In genomic region chr4:88937866-88938711, GRCm38 (mm10) we compare ENCODE assay signal across 7 mouse cellular contexts. TPM values are rescaled to one million over a fixed set of nuclear protein-coding genes. Genes with fewer than 3 reads are reported as not detected.
DNase-seq lines count a peak whose midpoint lies in the region; ATAC-seq and TF ChIP-seq lines count a peak whose summit lies in the region.

No protein-coding gene starts in this region.

- H3K36me3 ChIP-seq in forebrain, embryonic 16.5 days (ENCODE audit: control insufficient read depth, insufficient read depth): no peaks in the 10 kb centered on the region
- no peaks in the 10 kb centered on the region for H3K36me3 ChIP-seq in intestine, embryonic 14.5 days (ENCODE audit: control insufficient read depth, insufficient read depth, low read length)

- no peaks in the 10 kb centered on the region for H3K27me3 ChIP-seq in cerebellum, adult 2 months (ENCODE audit: control insufficient read depth, insufficient read depth, low read length)
- peaks cover 7% of the 10 kb centered on the region for H3K27me3 ChIP-seq in forebrain, embryonic 16.5 days (replicated peaks; ENCODE audit: control insufficient read depth, insufficient read depth, low read length)
- peaks cover 43% of the 10 kb centered on the region for H3K27me3 ChIP-seq in intestine, embryonic 14.5 days (replicated peaks; ENCODE audit: control insufficient read depth, insufficient read depth, low read length)

- WGBS in cerebellum, adult 2 months: under 1% methylated on average over 103 of the region's 104 CpGs
- under 1% methylated on average over 88 of the region's 104 CpGs for WGBS in forebrain, embryonic 16.5 days
- WGBS in intestine, embryonic 14.5 days: under 1% methylated on average over 71 of the region's 104 CpGs

- intact Hi-C loops in left cerebral cortex, postnatal 14 days (cut with DNase I): loop anchor here (5.0 kb wide), 2 partner anchors 66 to 189 kb away; no protein-coding TSS in a partner anchor

- peak; percentile 85 for ATAC-seq in activated CD4-positive, CD25-positive, alpha-beta regulatory T cell, adult 4 months
- ATAC-seq in forebrain, embryonic 16.5 days: peak; percentile 94
- peak; percentile 98 for ATAC-seq in intestine, embryonic 14.5 days (replicated peaks; ENCODE audit: low FRiP score, low TSS enrichment, low read depth)
- ATAC-seq in megakaryocyte progenitor cell, adult 5-6 weeks (replicated peaks; ENCODE audit: poor library complexity): peak; percentile 92

- no peak for TF ChIP-seq CTCF in cerebellum, adult 2 months (IDR thresholded peaks at IDR 0.05; ENCODE audit: borderline replicate concordance, insufficient read depth, low read depth, low read length)

- TF ChIP-seq POLR2A in cerebellum, adult 2 months (IDR thresholded peaks at IDR 0.05; ENCODE audit: borderline replicate concordance, insufficient read depth, low read length): no peak

- H3K27ac ChIP-seq in cerebellum, adult 2 months (ENCODE audit: insufficient read depth, low read length): no peak overlapping the region
- H3K27ac ChIP-seq in forebrain, embryonic 16.5 days (ENCODE audit: low read length): peak overlapping the region; percentile 56; the same call in 1 of the 2 replicates
- peak overlapping the region; percentile 34 for H3K27ac ChIP-seq in intestine, embryonic 14.5 days (ENCODE audit: low read depth)

- peak overlapping the region; percentile 13 for H3K4me3 ChIP-seq in cerebellum, adult 2 months (replicated peaks; ENCODE audit: insufficient read depth, low read depth, low read length)
- peak overlapping the region; percentile 70 for H3K4me3 ChIP-seq in forebrain, embryonic 16.5 days (replicated peaks; ENCODE audit: low read length)
- peak overlapping the region; percentile 43 for H3K4me3 ChIP-seq in intestine, embryonic 14.5 days (ENCODE audit: low read depth, low read length)

- peak overlapping the region; percentile 85 for H3K4me2 ChIP-seq in forebrain, embryonic 16.5 days (ENCODE audit: low read length)
- H3K4me2 ChIP-seq in intestine, embryonic 14.5 days (ENCODE audit: low read length): peak overlapping the region; percentile 75

- H3K9ac ChIP-seq in forebrain, embryonic 16.5 days (replicated peaks; ENCODE audit: low read depth, low read length): peak overlapping the region; percentile 82
- peak overlapping the region; percentile 54 for H3K9ac ChIP-seq in intestine, embryonic 14.5 days (ENCODE audit: low read length)

- H3K4me1 ChIP-seq in cerebellum, adult 2 months (ENCODE audit: control insufficient read depth, insufficient read depth, low read length): no peaks in the 10 kb centered on the region
- H3K4me1 ChIP-seq in forebrain, embryonic 16.5 days (replicated peaks; ENCODE audit: control insufficient read depth, insufficient read depth, low read length): peaks cover 4% of the 10 kb centered on the region
- H3K4me1 ChIP-seq in intestine, embryonic 14.5 days (replicated peaks; ENCODE audit: control insufficient read depth, insufficient read depth, low read length): no peaks in the 10 kb centered on the region

- DNase-seq in cerebellum, adult 2 months: peak; percentile 60 to 67
- peak; percentile 85 for DNase-seq in intestine, embryonic 14.5 days (ENCODE audit: low spot score)
- DNase-seq in left cerebral cortex, postnatal 14 days (ENCODE audit: low spot score in 2 of 2): peak; percentile 47 to 65
- peak; percentile 37 to 39 for DNase-seq in right cerebral cortex, postnatal 36 days (ENCODE audit: low spot score in 2 of 2)

- H3K9me3 ChIP-seq in forebrain, embryonic 16.5 days (ENCODE audit: control insufficient read depth, low read length): no peaks in the 10 kb centered on the region
- no peaks in the 10 kb centered on the region for H3K9me3 ChIP-seq in intestine, embryonic 14.5 days (ENCODE audit: control insufficient read depth, low read length)

RNA-seq across cellular contexts. Expression of gene Ifne, which starts 58.1 kb away (rescaled TPM):
- not detected for polyA plus RNA-seq in activated CD4-positive, CD25-positive, alpha-beta regulatory T cell, adult 4 months (2017; shearing (Covaris generic))
- polyA plus RNA-seq in cerebellum, adult 2 months (2012; rRNA removed): not detected in 2 replicates
- polyA plus RNA-seq in forebrain, embryonic 16.5 days (2015; fragmentation: Nextera tagmentation; extraction: Ambion mirVana): not detected in 2 replicates
- polyA plus RNA-seq in intestine, embryonic 14.5 days (2014; fragmentation: Nextera tagmentation; extraction: Ambion mirVana): not detected in 2 replicates
- not detected for total RNA-seq in left cerebral cortex, postnatal 14 days (2021)
- not detected in 2 replicates for total RNA-seq in megakaryocyte progenitor cell, adult 5-6 weeks (2015)
- total RNA-seq in megakaryocyte progenitor cell, adult 5-6 weeks (2017): not detected in 2 replicates

Comparison
In these comparisons a context has a peak if more than half of its experiments do, and no peak if none do; other contexts are left out.
1. H3K4me3 ChIP-seq: peak in every context shown above with its lines; median percentile 70 in forebrain, embryonic 16.5 days; 43 in intestine, embryonic 14.5 days; 13 in cerebellum, adult 2 months.